In the genomic region with DNA sequence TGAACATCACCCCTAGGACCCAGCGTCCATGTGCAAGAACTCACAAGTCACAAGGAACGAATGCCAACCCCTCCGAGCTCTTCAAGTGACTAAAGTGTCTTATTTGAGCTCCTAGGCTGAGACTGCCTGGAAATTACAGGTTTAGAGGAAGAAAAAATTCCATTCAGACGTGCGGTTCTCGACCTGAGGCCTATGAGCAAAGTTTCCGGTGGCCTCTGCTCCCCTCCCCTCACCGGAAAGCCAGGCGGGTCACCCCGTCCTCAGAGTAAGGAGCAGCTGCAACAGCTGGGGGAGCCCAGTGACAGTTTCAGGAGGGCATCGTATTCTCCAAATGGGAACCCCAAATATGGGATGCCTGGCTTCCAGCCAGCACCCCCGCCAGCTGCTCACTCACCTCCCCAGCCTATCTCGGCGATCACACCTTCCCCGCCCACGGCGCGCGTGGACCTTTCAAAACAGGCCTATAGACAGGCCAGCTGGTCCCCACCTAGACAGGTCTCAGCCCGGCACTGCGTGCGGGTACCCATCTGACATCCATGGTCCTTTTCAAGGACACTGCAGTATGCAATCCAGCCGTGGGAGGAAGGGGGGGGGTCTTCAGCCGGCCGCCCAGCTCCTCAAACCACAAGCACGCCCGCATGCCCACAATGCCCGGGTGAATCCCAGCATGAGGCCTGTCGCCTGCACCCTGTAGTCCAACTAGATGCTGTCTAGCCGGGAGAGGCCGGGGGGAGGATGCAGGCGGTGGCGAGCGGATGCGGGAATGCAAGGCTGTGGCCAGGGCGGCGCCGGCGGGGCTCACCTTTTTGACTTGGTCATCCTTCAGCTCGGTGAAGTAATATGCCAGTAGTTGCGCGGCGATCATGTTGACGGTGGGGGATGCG, we compare ENCODE assay signal across 8 mouse cellular contexts. TPM values are rescaled to one million over a fixed set of nuclear protein-coding genes. Genes with fewer than 3 reads are reported as not detected.
DNase-seq lines count a peak whose midpoint lies in the region; ATAC-seq lines count a peak whose summit lies in the region.

No protein-coding gene starts in this region.

- 3% methylated on average over 45 of the region's 45 CpGs for WGBS in hindbrain, embryonic 15.5 days
- WGBS in limb, embryonic 10.5 days, result 6% methylated on average over 45 of the region's 45 CpGs
- 5% methylated on average over 45 of the region's 45 CpGs for WGBS in midbrain, embryonic 10.5 days
- WGBS in stomach, embryonic 14.5 days, result 3% methylated on average over 45 of the region's 45 CpGs

- peak overlapping the region; percentile 90 for H3K27ac ChIP-seq in hindbrain, embryonic 15.5 days (replicated peaks)
- H3K27ac ChIP-seq in limb, embryonic 10.5 days, result peak overlapping the region; percentile 87
- H3K27ac ChIP-seq in midbrain, embryonic 10.5 days (replicated peaks), result peak overlapping the region; percentile 92
- peak overlapping the region; percentile 49; the same call in 1 of the 2 replicates for H3K27ac ChIP-seq in stomach, embryonic 14.5 days (ENCODE audit: low read length)

- H3K9ac ChIP-seq in hindbrain, embryonic 15.5 days, result peak overlapping the region; percentile 81
- H3K9ac ChIP-seq in stomach, embryonic 14.5 days (replicated peaks; ENCODE audit: low read depth, low read length), result peak overlapping the region; percentile 61

- ATAC-seq in hindbrain, embryonic 15.5 days (ENCODE audit: low FRiP score, low read depth), result peak; percentile 63
- peak; percentile 20; the same call in 1 of the 2 replicates for ATAC-seq in stomach, embryonic 14.5 days (ENCODE audit: insufficient number of reproducible peaks, insufficient read depth, low FRiP score, low read depth)

- peak; percentile 50 for DNase-seq in layer of hippocampus, adult 9-11 months
- no peak for DNase-seq in layer of hippocampus, postnatal 36 days
- DNase-seq in cerebellum, adult 8-10 months, result peak; percentile 63
- DNase-seq in frontal cortex, postnatal 25 days (ENCODE audit: low spot score in 2 of 2), result peak; percentile 46 to 65
- peak; percentile 43 for DNase-seq in limb, embryonic 10.5 days (ENCODE audit: low spot score)
- no peak for DNase-seq in midbrain, embryonic 10.5 days (ENCODE audit: low spot score)

- peaks cover 45% of the 10 kb centered on the region for H3K4me1 ChIP-seq in hindbrain, embryonic 15.5 days (replicated peaks)
- peaks cover 54% of the 10 kb centered on the region for H3K4me1 ChIP-seq in limb, embryonic 10.5 days
- peaks cover 59% of the 10 kb centered on the region for H3K4me1 ChIP-seq in midbrain, embryonic 10.5 days
- peaks cover 22% of the 10 kb centered on the region for H3K4me1 ChIP-seq in stomach, embryonic 14.5 days (ENCODE audit: control insufficient read depth, insufficient read depth, low read length)

- peak overlapping the region; percentile 79 for H3K4me3 ChIP-seq in hindbrain, embryonic 15.5 days
- H3K4me3 ChIP-seq in limb, embryonic 10.5 days, result peak overlapping the region; percentile 70
- peak overlapping the region; percentile 71 for H3K4me3 ChIP-seq in midbrain, embryonic 10.5 days
- H3K4me3 ChIP-seq in stomach, embryonic 14.5 days (ENCODE audit: low read depth, low read length), result peak overlapping the region; percentile 72

- H3K27me3 ChIP-seq in hindbrain, embryonic 15.5 days, result no peaks in the 10 kb centered on the region
- H3K27me3 ChIP-seq in limb, embryonic 10.5 days (ENCODE audit: low read depth, poor library complexity, severe bottlenecking), result no peaks in the 10 kb centered on the region
- peaks cover 11% of the 10 kb centered on the region for H3K27me3 ChIP-seq in midbrain, embryonic 10.5 days (ENCODE audit: low read depth, poor library complexity, severe bottlenecking)
- H3K27me3 ChIP-seq in stomach, embryonic 14.5 days (ENCODE audit: control insufficient read depth, insufficient read depth, low read length), result no peaks in the 10 kb centered on the region

- H3K9me3 ChIP-seq in hindbrain, embryonic 15.5 days, result no peaks in the 10 kb centered on the region
- H3K9me3 ChIP-seq in limb, embryonic 10.5 days (replicated peaks), result no peaks in the 10 kb centered on the region
- H3K9me3 ChIP-seq in midbrain, embryonic 10.5 days (replicated peaks), result no peaks in the 10 kb centered on the region
- H3K9me3 ChIP-seq in stomach, embryonic 14.5 days (ENCODE audit: control insufficient read depth, low read depth, low read length), result no peaks in the 10 kb centered on the region

- no peaks in the 10 kb centered on the region for H3K36me3 ChIP-seq in hindbrain, embryonic 15.5 days
- no peaks in the 10 kb centered on the region for H3K36me3 ChIP-seq in limb, embryonic 10.5 days
- no peaks in the 10 kb centered on the region for H3K36me3 ChIP-seq in midbrain, embryonic 10.5 days
- no peaks in the 10 kb centered on the region for H3K36me3 ChIP-seq in stomach, embryonic 14.5 days (ENCODE audit: control insufficient read depth, insufficient read depth, low read length)

- H3K4me2 ChIP-seq in hindbrain, embryonic 15.5 days, result peak overlapping the region; percentile 87
- peak overlapping the region; percentile 93 for H3K4me2 ChIP-seq in stomach, embryonic 14.5 days (replicated peaks; ENCODE audit: low read depth, low read length)

RNA-seq across cellular contexts. Expression of a gene that starts 40.3 kb away (rescaled TPM):
- total RNA-seq in layer of hippocampus, postnatal 36 days (2021), result 100 to 1,000 TPM; 287 to 297 TPM
- 128 and 140 TPM in 2 replicates for polyA plus RNA-seq in hindbrain, embryonic 15.5 days (2015; fragmentation: Nextera tagmentation; extraction: Ambion mirVana)
- polyA plus RNA-seq in limb, embryonic 10.5 days (2016; fragmentation: Nextera tagmentation; extraction: Ambion mirVana), result 25.4 and 33.7 TPM in 2 replicates
- 27.0 and 34.9 TPM in 2 replicates for polyA plus RNA-seq in midbrain, embryonic 10.5 days (2016; fragmentation: Nextera tagmentation; extraction: Ambion mirVana)
- polyA plus RNA-seq in stomach, embryonic 14.5 days (2014; fragmentation: Nextera tagmentation; extraction: Ambion mirVana), result 19.4 and 23.6 TPM in 2 replicates

Comparison
In these comparisons a context has a peak if more than half of its experiments do, and no peak if none do; other contexts are left out.
1. DNase-seq: peak in layer of hippocampus, adult 9-11 months (single experiment), cerebellum, adult 8-10 months (single experiment), frontal cortex, postnatal 25 days (2 of 2) and limb, embryonic 10.5 days (single experiment); none in layer of hippocampus, postnatal 36 days (0 of 2) and midbrain, embryonic 10.5 days (single experiment).
2. Peak in every context shown above with its lines, with median percentiles within 50 percentile points of each other: H3K27ac ChIP-seq and H3K4me3 ChIP-seq.